Mouse (Mus musculus): ENCODE measurements around the gene Sept9. TPM values are rescaled to one million over a fixed set of nuclear protein-coding genes. Genes with fewer than 3 reads are reported as not detected.

Sept9 gene
- polyA plus RNA-seq, 1 experiment from 2014 or later: 34.5 TPM

DNA sequence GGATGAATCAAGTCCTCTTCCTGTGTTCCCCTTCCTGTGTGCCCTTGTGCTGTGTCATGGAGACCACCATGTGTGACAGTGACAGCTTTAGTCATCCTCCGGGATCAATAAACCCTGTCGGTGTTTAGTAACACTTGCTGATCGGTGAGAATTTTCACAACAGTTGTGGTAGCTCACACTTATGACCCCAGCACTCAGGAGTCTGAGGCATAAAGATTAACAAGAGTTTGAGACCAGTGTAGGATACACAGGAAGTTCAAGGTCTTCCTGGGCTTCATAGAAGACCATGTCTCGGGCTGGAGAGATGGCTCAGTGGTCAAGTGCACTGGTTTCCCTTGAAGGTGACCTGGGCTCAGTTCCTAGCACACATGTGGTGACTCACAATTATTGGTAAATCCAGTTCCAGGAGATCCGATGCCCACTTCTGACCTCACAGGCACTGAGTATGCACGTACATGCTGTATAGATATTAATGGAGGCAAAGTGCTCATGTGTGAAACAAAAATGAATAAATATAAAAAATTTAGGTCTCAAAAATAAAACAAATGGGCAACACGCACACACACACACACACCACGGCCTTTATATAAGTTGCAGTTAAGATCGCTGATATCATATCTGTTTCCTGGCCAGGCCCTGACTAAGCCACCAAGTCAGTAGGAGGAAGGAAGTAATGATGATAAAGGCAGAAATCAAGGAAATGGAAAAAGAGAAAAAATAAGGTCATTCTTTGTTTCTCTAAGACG lies 43.1 kb downstream of the Sept9 start:
- Histone ChIP-seq H3K9ac (replicated peaks) (no peak overlapping the region), H3K9me3 (ENCODE audit: low read length) (no peaks in the 10 kb centered on the region), H3K27ac (ENCODE audit: low read depth) (no peak overlapping the region), H3K4me2 (ENCODE audit: low read depth, low read length) (no peak overlapping the region), H3K4me3 (ENCODE audit: low read depth, low read length) (no peak overlapping the region), H3K27me3 (ENCODE audit: insufficient read depth, low read length) (no peaks in the 10 kb centered on the region), H3K4me1 (ENCODE audit: insufficient read depth) (peaks cover 6% of the 10 kb centered on the region; the same call in 1 of the 2 replicates), H3K36me3 (replicated peaks; ENCODE audit: insufficient read depth, low read length) (no peaks in the 10 kb centered on the region)
- 47% methylated on average over 10 of the region's 10 CpGs for WGBS (ENCODE audit: insufficient replicate concordance)
- DNase-seq (no peak), ATAC-seq (no peak)
- TF ChIP-seq CTCF (IDR thresholded peaks at IDR 0.05; ENCODE audit: low read depth): no peak
- TF ChIP-seq EP300 (IDR thresholded peaks at IDR 0.05; ENCODE audit: low read depth): 0 out of 2 replicates have a peak, but pooled peaks have one; percentile 30

DNA sequence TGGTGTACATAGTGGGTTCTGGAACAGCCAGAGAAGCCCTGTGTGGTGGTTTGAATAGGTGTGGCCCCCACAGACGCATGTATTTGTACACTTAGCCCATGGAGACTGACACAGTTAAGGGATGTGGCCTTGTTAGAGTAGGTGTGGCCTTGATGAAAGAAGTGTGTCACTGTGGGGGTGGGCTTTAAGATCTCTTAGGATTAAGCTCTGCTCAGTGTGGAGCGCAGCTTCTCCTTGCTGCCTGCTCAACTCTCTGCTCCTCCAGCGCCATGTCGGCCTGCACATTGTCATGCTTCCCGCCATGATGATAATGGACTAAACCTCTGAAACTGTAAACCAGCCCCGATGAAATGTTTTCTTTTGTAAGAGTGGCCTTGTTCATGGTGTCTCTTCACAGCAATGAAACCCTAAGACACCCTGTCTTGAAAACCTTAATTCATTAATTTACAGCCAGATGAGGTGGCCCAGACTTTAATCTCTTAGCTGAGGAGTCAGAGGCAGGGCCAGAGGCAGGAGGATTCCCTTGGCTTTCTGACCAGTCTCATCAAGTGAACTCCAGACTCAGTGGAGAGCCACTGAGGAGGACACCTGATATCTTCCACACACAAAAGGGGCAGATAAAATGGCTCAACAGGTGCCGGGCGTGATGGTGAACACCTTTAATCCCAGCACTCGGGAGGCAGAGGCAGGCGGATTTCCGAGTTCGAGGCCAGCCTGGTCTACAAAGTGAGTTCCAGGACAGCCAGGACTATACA lies 44.3 kb downstream of the Sept9 start:
- no peak overlapping the region for H3K4me2 ChIP-seq (ENCODE audit: low read depth, low read length)
- peaks cover 6% of the 10 kb centered on the region for H3K4me1 ChIP-seq (ENCODE audit: insufficient read depth)
- no peaks in the 10 kb centered on the region for H3K36me3 ChIP-seq (replicated peaks; ENCODE audit: insufficient read depth, low read length)
- TF ChIP-seq CTCF (IDR thresholded peaks at IDR 0.05; ENCODE audit: low read depth): no peak
- no peak for TF ChIP-seq EP300 (IDR thresholded peaks at IDR 0.05; ENCODE audit: low read depth)
- no peak for ATAC-seq
- no peaks in the 10 kb centered on the region for H3K9me3 ChIP-seq (ENCODE audit: low read length)
- no peaks in the 10 kb centered on the region for H3K27me3 ChIP-seq (ENCODE audit: insufficient read depth, low read length)
- no peak overlapping the region for H3K4me3 ChIP-seq (ENCODE audit: low read depth, low read length)
- no peak overlapping the region for H3K9ac ChIP-seq (replicated peaks)
- no peak overlapping the region for H3K27ac ChIP-seq (ENCODE audit: low read depth)
- no peak for DNase-seq
- 82% methylated on average over 12 of the region's 12 CpGs for WGBS (ENCODE audit: insufficient replicate concordance)

DNA sequence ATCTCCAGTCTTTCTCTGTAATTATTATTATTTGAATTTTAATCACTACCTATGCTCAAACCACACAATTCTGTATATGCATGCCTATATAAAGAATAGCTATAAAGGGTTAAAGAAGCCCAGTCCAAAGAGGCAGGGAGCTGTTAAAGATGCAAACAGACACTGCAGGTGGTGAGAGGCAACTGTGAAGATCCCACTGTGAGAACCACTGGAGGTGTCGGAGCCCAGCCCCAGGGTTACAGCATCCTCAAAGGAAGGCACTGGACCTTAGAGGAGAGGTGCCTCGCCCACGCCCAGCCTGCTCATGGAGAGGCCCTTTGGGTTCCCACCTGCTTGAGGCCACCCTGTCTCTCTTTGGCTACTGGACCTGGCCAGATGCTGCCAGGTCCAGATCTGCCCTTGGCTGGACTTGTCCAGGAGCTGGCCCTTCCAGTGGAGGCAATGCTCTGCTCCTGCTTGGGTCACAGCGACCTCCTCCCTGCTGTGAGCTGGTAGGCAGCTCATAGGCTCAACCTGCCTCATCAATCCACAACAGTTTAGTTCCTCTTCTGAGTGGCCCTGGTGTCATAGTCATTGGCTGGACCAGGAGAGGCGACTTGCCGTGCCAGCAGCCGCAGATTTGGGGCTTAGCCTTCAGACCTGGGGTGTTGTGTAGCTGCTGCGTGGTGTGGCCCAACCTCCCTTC lies 45.7 kb downstream of the Sept9 start:
- Histone ChIP-seq H3K36me3 (replicated peaks; ENCODE audit: insufficient read depth, low read length) (no peaks in the 10 kb centered on the region), H3K4me2 (ENCODE audit: low read depth, low read length) (no peak overlapping the region), H3K4me1 (ENCODE audit: insufficient read depth) (peaks cover 7% of the 10 kb centered on the region), H3K9ac (replicated peaks) (no peak overlapping the region), H3K27ac (ENCODE audit: low read depth) (no peak overlapping the region), H3K9me3 (ENCODE audit: low read length) (no peaks in the 10 kb centered on the region), H3K4me3 (ENCODE audit: low read depth, low read length) (no peak overlapping the region), H3K27me3 (ENCODE audit: insufficient read depth, low read length) (no peaks in the 10 kb centered on the region)
- TF ChIP-seq EP300 (IDR thresholded peaks at IDR 0.05; ENCODE audit: low read depth): no peak
- no peak for TF ChIP-seq CTCF (IDR thresholded peaks at IDR 0.05; ENCODE audit: low read depth)
- 43% methylated on average over 8 of the region's 8 CpGs for WGBS (ENCODE audit: insufficient replicate concordance)
- ATAC-seq (no peak), DNase-seq (no peak)

GRCm38 (mm10) chr11:117245846-117246245 lies 46.4 kb downstream of the Sept9 start:
- H3K9ac ChIP-seq (replicated peaks): no peak overlapping the region
- H3K4me2 ChIP-seq (ENCODE audit: low read depth, low read length): no peak overlapping the region
- no peak overlapping the region for H3K4me3 ChIP-seq (ENCODE audit: low read depth, low read length)
- no peaks in the 10 kb centered on the region for H3K9me3 ChIP-seq (ENCODE audit: low read length)
- DNase-seq (no peak), ATAC-seq (no peak)
- H3K4me1 ChIP-seq (ENCODE audit: insufficient read depth): peaks cover 10% of the 10 kb centered on the region
- WGBS (ENCODE audit: insufficient replicate concordance): 73% methylated on average over 3 of the region's 3 CpGs
- no peaks in the 10 kb centered on the region for H3K36me3 ChIP-seq (replicated peaks; ENCODE audit: insufficient read depth, low read length)
- TF ChIP-seq CTCF (IDR thresholded peaks at IDR 0.05; ENCODE audit: low read depth): no peak
- H3K27me3 ChIP-seq (ENCODE audit: insufficient read depth, low read length): no peaks in the 10 kb centered on the region
- no peak overlapping the region for H3K27ac ChIP-seq (ENCODE audit: low read depth)

- Histone ChIP-seq H3K9ac (replicated peaks) (no peak overlapping the region), H3K9me3 (ENCODE audit: low read length) (no peaks in the 10 kb centered on the region), H3K36me3 (replicated peaks; ENCODE audit: insufficient read depth, low read length) (no peaks in the 10 kb centered on the region), H3K4me3 (ENCODE audit: low read depth, low read length) (no peak overlapping the region), H3K4me2 (ENCODE audit: low read depth, low read length) (no peak overlapping the region), H3K4me1 (ENCODE audit: insufficient read depth) (peaks cover 12% of the 10 kb centered on the region), H3K27me3 (ENCODE audit: insufficient read depth, low read length) (no peaks in the 10 kb centered on the region), H3K27ac (ENCODE audit: low read depth) (no peak overlapping the region)
- DNase-seq: no peak
- peak; percentile 29; the same call in 1 of the 2 replicates for ATAC-seq
- no peak for TF ChIP-seq EP300 (IDR thresholded peaks at IDR 0.05; ENCODE audit: low read depth)
- no peak for TF ChIP-seq CTCF (IDR thresholded peaks at IDR 0.05; ENCODE audit: low read depth)
- WGBS (ENCODE audit: insufficient replicate concordance): 60% methylated on average over 8 of the region's 8 CpGs
Measured at GRCm38 (mm10) chr11:117246286-117246685, 46.8 kb downstream of the Sept9 start.

GRCm38 (mm10) chr11:117246981-117247431 lies 47.5 kb downstream of the Sept9 start:
- ATAC-seq (no peak), DNase-seq (no peak)
- no peak for TF ChIP-seq EP300 (IDR thresholded peaks at IDR 0.05; ENCODE audit: low read depth)
- no peak for TF ChIP-seq CTCF (IDR thresholded peaks at IDR 0.05; ENCODE audit: low read depth)
- no peak overlapping the region for H3K9ac ChIP-seq (replicated peaks)
- H3K27ac ChIP-seq (ENCODE audit: low read depth): no peak overlapping the region
- H3K27me3 ChIP-seq (ENCODE audit: insufficient read depth, low read length): no peaks in the 10 kb centered on the region
- H3K4me1 ChIP-seq (ENCODE audit: insufficient read depth): peaks cover 14% of the 10 kb centered on the region
- no peaks in the 10 kb centered on the region for H3K36me3 ChIP-seq (replicated peaks; ENCODE audit: insufficient read depth, low read length)
- H3K4me3 ChIP-seq (ENCODE audit: low read depth, low read length): no peak overlapping the region
- WGBS (ENCODE audit: insufficient replicate concordance): 72% methylated on average over 9 of the region's 9 CpGs
- H3K9me3 ChIP-seq (ENCODE audit: low read length): no peaks in the 10 kb centered on the region
- no peak overlapping the region for H3K4me2 ChIP-seq (ENCODE audit: low read depth, low read length)
